Mouse (Mus musculus) adrenal gland, postnatal 36 days (tissue): ENCODE results near the gene Ppie. TPM values are rescaled to one million over a fixed set of nuclear protein-coding genes. Genes with fewer than 3 reads are reported as not detected.

Experiments used
- total RNA-seq, 2 experiments: library from RNA; stranded (reverse); gene quantifications; 2 replicates each; pipeline ENCODE4 v1.2.3; 2021

Ppie gene
- total RNA-seq, 2 experiments from 2014 or later = 48.8 to 58.1 TPM

Other genes starting within 250 kb of the Ppie start
- 1 to 10 TPM; 5.4 to 6.6 TPM for gene Mfsd2a, start 178.8 kb downstream of the Ppie start, total RNA-seq
- gene Mycl, start 144.3 kb downstream of the Ppie start, total RNA-seq = 1 to 10 TPM; 3.8 to 4.9 TPM
- gene Trit1, start 123.4 kb downstream of the Ppie start, total RNA-seq = 10 to 100 TPM; 25.2 to 25.7 TPM
- gene Bmp8b, start 34.8 kb downstream of the Ppie start, total RNA-seq = not detected
- not detected for gene Oxct2b, start 23.7 kb downstream of the Ppie start, total RNA-seq
- gene Hpcal4, start 43.3 kb upstream of the Ppie start, total RNA-seq = 1 to 10 TPM; 4.0 to 4.2 TPM
- 10 to 100 TPM; 44.9 to 55.3 TPM for gene Nt5c1a, start 61.6 kb upstream of the Ppie start, total RNA-seq
- 1 to 10 TPM; 6.2 to 8.6 TPM for gene Heyl, start 93.6 kb upstream of the Ppie start, total RNA-seq
- gene Pabpc4, start 122.4 kb upstream of the Ppie start, total RNA-seq = 100 to 1,000 TPM in 1 of 2 experiments, 10 to 100 TPM in 1; 98.0 to 113 TPM
- gene Oxct2a, start 183.7 kb upstream of the Ppie start, total RNA-seq = not detected
- gene Bmp8a, start 203.3 kb upstream of the Ppie start, total RNA-seq = under 1 TPM; 0.13 to 0.20 TPM